In genomic region chr3:133435774-133436148, GRCm38 (mm10) we compare ENCODE assay signal across 18 mouse cellular contexts.
"Had no signal": no experiment of that assay in that cellular context is flagged by ENCODE, and none has a peak within 500 bp of the region (broad histone marks: within the 10 kb centered on the region; RNA-seq: fewer than 3 reads in every experiment).

No protein-coding gene starts in this region.

- H3K27ac ChIP-seq: midbrain, embryonic 10.5 days; midbrain, embryonic 12.5 days; neural tube, embryonic 13.5 days; neural tube, embryonic 15.5 days; stomach, embryonic 15.5 days; stomach, postnatal 0 days had no signal

- H3K4me1 ChIP-seq: midbrain, embryonic 10.5 days; midbrain, embryonic 12.5 days; neural tube, embryonic 13.5 days; neural tube, embryonic 15.5 days; stomach, embryonic 15.5 days had no signal

- ATAC-seq: midbrain, embryonic 16.5 days had no signal

- H3K9me3 ChIP-seq: midbrain, embryonic 10.5 days; midbrain, embryonic 12.5 days; neural tube, embryonic 13.5 days; neural tube, embryonic 15.5 days; stomach, embryonic 15.5 days had no signal

- DNase-seq: lung, embryonic 14.5 days; lung, postnatal 10 days; midbrain, embryonic 14.5 days; retina, postnatal 1 day; right cerebral cortex, adult 18-20 months; right cerebral cortex, postnatal 25 days; right cerebral cortex, postnatal 4 days; thymus, adult 2 months; thymus, postnatal 25 days; thymus, postnatal 4 days had no signal

- H3K27me3 ChIP-seq: midbrain, embryonic 12.5 days; neural tube, embryonic 13.5 days; neural tube, embryonic 15.5 days; stomach, embryonic 15.5 days had no signal

- H3K4me3 ChIP-seq: midbrain, embryonic 10.5 days; midbrain, embryonic 12.5 days; myocyte; neural tube, embryonic 13.5 days; neural tube, embryonic 15.5 days; stomach, embryonic 15.5 days had no signal

- H3K36me3 ChIP-seq: midbrain, embryonic 10.5 days; midbrain, embryonic 12.5 days; neural tube, embryonic 13.5 days; neural tube, embryonic 15.5 days; stomach, embryonic 15.5 days had no signal
